Mouse (Mus musculus): ENCODE measurements at regions not wholly inside any gene's neighbourhood (a gene's known extent, or its start where the extent isn't known, plus 50 kb on each side); places are given as distances from the start of the nearest gene placed in this dataset.

DNA sequence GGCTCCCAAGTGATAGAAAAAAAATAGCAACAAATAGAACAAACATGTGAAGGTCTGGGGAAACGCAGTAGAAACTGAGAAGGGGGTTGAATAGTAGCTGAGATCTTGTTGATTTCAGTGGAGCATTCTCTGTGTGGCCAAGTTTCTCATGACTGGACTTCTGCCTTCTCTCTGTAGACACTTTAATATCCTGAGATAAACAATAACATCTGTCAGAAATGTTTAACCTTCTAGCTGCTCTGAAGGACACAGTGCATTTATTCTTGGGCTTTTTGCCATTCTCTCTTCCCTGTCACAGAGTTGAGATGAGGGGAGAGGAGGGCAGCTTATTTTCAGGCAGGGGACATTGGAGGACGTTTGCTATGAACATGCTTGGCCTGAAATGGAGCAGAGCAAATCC, 467.9 kb downstream of the Kctd12 start:
- TF ChIP-seq POLR2A (IDR thresholded peaks at IDR 0.05; ENCODE audit: control insufficient read depth, extremely low read depth, insufficient read depth, low read length, poor library complexity), result no peak
- no peak for TF ChIP-seq CTCF (IDR thresholded peaks at IDR 0.05; ENCODE audit: borderline replicate concordance, control insufficient read depth, extremely low read depth, insufficient read depth, low read length, poor library complexity)

Data from thymus, adult 2 months (tissue).